Mouse (Mus musculus): ENCODE results near the gene Clcn2.

DNA sequence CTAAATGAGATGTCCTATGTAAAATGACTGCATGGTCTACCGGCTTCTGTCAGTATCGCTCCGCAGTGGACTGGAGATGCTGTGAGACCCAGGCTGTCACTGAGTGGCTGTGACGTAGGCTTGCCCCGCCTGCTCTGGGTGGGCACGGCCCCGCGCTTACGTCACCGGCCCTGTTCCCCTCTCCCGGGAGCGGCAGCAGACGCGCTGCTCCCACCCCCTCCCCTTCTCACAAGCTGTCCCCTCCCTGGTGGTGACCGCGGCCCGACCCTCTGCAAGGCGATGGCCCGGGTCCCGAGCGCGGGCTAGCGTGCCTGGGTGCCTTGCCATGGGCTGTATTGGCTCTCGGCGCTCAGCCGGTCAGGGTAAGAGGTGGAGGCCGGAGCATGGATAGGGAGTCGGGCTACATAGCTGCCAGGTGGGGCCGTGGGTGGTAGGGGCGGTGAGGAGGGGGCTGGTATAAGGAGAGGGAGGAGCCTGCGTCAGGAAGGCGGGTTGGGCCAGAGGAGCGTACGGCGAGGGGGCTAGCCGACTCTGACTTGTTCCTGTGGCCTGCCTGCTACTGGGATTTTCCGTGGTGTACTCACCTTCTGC is 24.3 kb downstream of the Clcn2 start, which contains the start of gene Fam131a:
- TF ChIP-seq CTCF (IDR thresholded peaks at IDR 0.05; ENCODE audit: low read depth) (no peak), EP300 (IDR thresholded peaks at IDR 0.05; ENCODE audit: low read depth) (no peak; the same call in 1 of the 2 replicates)
